Mouse (Mus musculus): ENCODE results near the gene Foxm1. TPM values are rescaled to one million over a fixed set of nuclear protein-coding genes. Genes with fewer than 3 reads are reported as not detected.
"Not testable (repeated sequence)": the region's sequence is repeated elsewhere in the genome, so short reads cannot be mapped to it uniquely, and the experiment has no call there.

The Foxm1 gene
- total RNA-seq, 2 experiments from 2014 or later, result 42.0 to 48.9 TPM

- no peak for DNase-seq
Measured at GRCm38 (mm10) chr6:128376371-128377085, 13.8 kb downstream of the Foxm1 start.

GRCm38 (mm10) chr6:128379636-128380035 lies 16.9 kb downstream of the Foxm1 start:
- DNase-seq, result no peak

- DNase-seq, result not testable (repeated sequence)
Measured at GRCm38 (mm10) chr6:128380594-128381167, 17.9 kb downstream of the Foxm1 start.

- DNase-seq, result no peak
Measured at GRCm38 (mm10) chr6:128381254-128381653, 18.5 kb downstream of the Foxm1 start.

GRCm38 (mm10) chr6:128383752-128384151 lies 21.0 kb downstream of the Foxm1 start:
- DNase-seq, result no peak

- no peak for DNase-seq
Measured at GRCm38 (mm10) chr6:128385026-128385425, 22.3 kb downstream of the Foxm1 start.

- DNase-seq, result no peak
Measured at GRCm38 (mm10) chr6:128389185-128389584, 26.4 kb downstream of the Foxm1 start.

GRCm38 (mm10) chr6:128390683-128391082 lies 27.9 kb downstream of the Foxm1 start:
- no peak for DNase-seq

GRCm38 (mm10) chr6:128397574-128398261 lies 35.0 kb downstream of the Foxm1 start:
- no peak for DNase-seq

- DNase-seq, result no peak
Measured at GRCm38 (mm10) chr6:128398996-128399395, 36.2 kb downstream of the Foxm1 start, which contains the start of gene Nrip2. Gene Nrip2, plus strand, starts transcription at chr6:128399296.

- peak; percentile 53 for DNase-seq
Measured at GRCm38 (mm10) chr6:128399421-128400185, 36.8 kb downstream of the Foxm1 start.

GRCm38 (mm10) chr6:128404708-128405107 lies 41.9 kb downstream of the Foxm1 start:
- DNase-seq, result peak; percentile 25

- DNase-seq, result no peak
Measured at GRCm38 (mm10) chr6:128408544-128409125, 45.9 kb downstream of the Foxm1 start.

- DNase-seq, result no peak
Measured at GRCm38 (mm10) chr6:128410305-128410704, 47.5 kb downstream of the Foxm1 start.

GRCm38 (mm10) chr6:128411115-128411514 lies 48.3 kb downstream of the Foxm1 start:
- DNase-seq, result peak; percentile 82

- no peak for DNase-seq
Measured at GRCm38 (mm10) chr6:128416169-128416568, 53.4 kb downstream of the Foxm1 start.

- no peak for DNase-seq
Measured at GRCm38 (mm10) chr6:128418076-128418475, 55.3 kb downstream of the Foxm1 start.

- DNase-seq, result no peak
Measured at GRCm38 (mm10) chr6:128421036-128421435, 58.3 kb downstream of the Foxm1 start.

GRCm38 (mm10) chr6:128421480-128421879 lies 58.7 kb downstream of the Foxm1 start:
- no peak for DNase-seq

GRCm38 (mm10) chr6:128423496-128424268 lies 60.9 kb downstream of the Foxm1 start:
- DNase-seq, result no peak

- peak; percentile 96 for DNase-seq
Measured at GRCm38 (mm10) chr6:128424269-128425019, 61.7 kb downstream of the Foxm1 start, which contains the start of gene Itfg2. Gene Itfg2, minus strand, starts transcription at chr6:128424931.
